ENCODE assay signal across 21 mouse cellular contexts in the genomic region with DNA sequence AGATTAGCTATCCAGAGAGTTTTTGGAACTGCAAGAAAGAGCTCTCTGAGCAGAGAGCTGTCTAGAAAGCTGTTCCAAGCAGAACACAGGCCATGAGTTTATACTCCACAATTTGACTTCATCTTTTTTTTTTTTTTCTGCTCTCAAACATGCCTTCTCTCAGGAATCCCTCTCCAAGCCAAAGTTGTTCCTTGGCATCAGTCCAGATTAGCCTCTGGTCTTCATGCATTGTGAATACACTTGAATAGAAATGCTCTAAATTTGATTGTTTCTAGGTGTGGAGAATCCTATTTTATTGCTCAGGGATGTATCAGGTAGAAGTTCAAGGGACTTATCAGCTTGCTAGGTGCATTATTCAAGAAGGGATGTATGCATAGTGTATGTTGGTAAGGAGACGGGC.
DNase-seq lines count a peak whose midpoint lies in the region; ATAC-seq and TF ChIP-seq lines count a peak whose summit lies in the region.
"Had no signal": no experiment of that assay in that cellular context is flagged by ENCODE, and none has a peak within 500 bp of the region (broad histone marks: within the 10 kb centered on the region; RNA-seq: fewer than 3 reads in every experiment).

No protein-coding gene starts in this region.

- no peak overlapping the region for H3K4me2 ChIP-seq in kidney, postnatal 0 days (ENCODE audit: low read length)
- no peak overlapping the region for H3K4me2 ChIP-seq in midbrain, embryonic 14.5 days (ENCODE audit: low read length)
- H3K4me2 ChIP-seq: embryonic facial prominence, embryonic 15.5 days; heart, embryonic 11.5 days; hindbrain, embryonic 14.5 days had no signal

- H3K9ac ChIP-seq in kidney, postnatal 0 days (ENCODE audit: low read depth, low read length), result no peak overlapping the region
- H3K9ac ChIP-seq in midbrain, embryonic 14.5 days (replicated peaks; ENCODE audit: low read length), result no peak overlapping the region
- H3K9ac ChIP-seq: embryonic facial prominence, embryonic 15.5 days; forebrain, postnatal 0 days; hindbrain, embryonic 14.5 days had no signal

- no peaks in the 10 kb centered on the region for H3K9me3 ChIP-seq in kidney, postnatal 0 days (replicated peaks; ENCODE audit: low read length)
- H3K9me3 ChIP-seq in midbrain, embryonic 14.5 days (ENCODE audit: control insufficient read depth, low read length), result no peaks in the 10 kb centered on the region
- no peaks in the 10 kb centered on the region for H3K9me3 ChIP-seq in midbrain, embryonic 10.5 days (replicated peaks)
- H3K9me3 ChIP-seq: embryonic facial prominence, embryonic 15.5 days; hindbrain, embryonic 10.5 days had no signal

- no peaks in the 10 kb centered on the region for H3K36me3 ChIP-seq in kidney, postnatal 0 days (ENCODE audit: insufficient read depth, low read length)
- H3K36me3 ChIP-seq in midbrain, embryonic 14.5 days (ENCODE audit: control insufficient read depth, insufficient read depth, low read length), result no peaks in the 10 kb centered on the region
- no peaks in the 10 kb centered on the region for H3K36me3 ChIP-seq in midbrain, embryonic 10.5 days
- H3K36me3 ChIP-seq: embryonic facial prominence, embryonic 15.5 days; hindbrain, embryonic 10.5 days had no signal

- no peaks in the 10 kb centered on the region for H3K4me1 ChIP-seq in kidney, postnatal 0 days (replicated peaks; ENCODE audit: insufficient read depth, low read length)
- 0 out of 2 replicates have a peak, but pooled peaks cover 17% of the 10 kb centered on the region for H3K4me1 ChIP-seq in midbrain, embryonic 14.5 days (ENCODE audit: control insufficient read depth, insufficient read depth, low read length)
- no peaks in the 10 kb centered on the region for H3K4me1 ChIP-seq in midbrain, embryonic 10.5 days
- H3K4me1 ChIP-seq: hindbrain, embryonic 10.5 days had no signal

- H3K27ac ChIP-seq in kidney, postnatal 0 days, result no peak overlapping the region
- no peak overlapping the region for H3K27ac ChIP-seq in midbrain, embryonic 14.5 days (replicated peaks; ENCODE audit: low read depth, low read length)
- H3K27ac ChIP-seq in midbrain, embryonic 10.5 days (replicated peaks), result no peak overlapping the region
- H3K27ac ChIP-seq: embryonic facial prominence, embryonic 15.5 days; gastrocnemius, adult 2 months; hindbrain, embryonic 10.5 days; hindbrain, embryonic 14.5 days had no signal

- no peak for TF ChIP-seq CTCF in kidney, postnatal 0 days (IDR thresholded peaks at IDR 0.05; ENCODE audit: low read depth)

- H3K27me3 ChIP-seq in kidney, postnatal 0 days (ENCODE audit: insufficient read depth, low read length), result no peaks in the 10 kb centered on the region
- no peaks in the 10 kb centered on the region for H3K27me3 ChIP-seq in midbrain, embryonic 14.5 days (ENCODE audit: control insufficient read depth, insufficient read depth, low read length)
- H3K27me3 ChIP-seq in midbrain, embryonic 10.5 days (ENCODE audit: low read depth, poor library complexity, severe bottlenecking), result no peaks in the 10 kb centered on the region
- H3K27me3 ChIP-seq: embryonic facial prominence, embryonic 15.5 days had no signal

- no peak for ATAC-seq in kidney, postnatal 0 days (replicated peaks; ENCODE audit: low FRiP score, low read depth)
- no peak for ATAC-seq in midbrain, embryonic 14.5 days (ENCODE audit: low FRiP score, low TSS enrichment)
- ATAC-seq: forebrain, embryonic 14.5 days; forebrain, postnatal 0 days; Patski had no signal

- DNase-seq in cerebellum, postnatal 10 days, result peak; percentile 21 to 23
- DNase-seq in cerebellum, postnatal 14 days, result no peak
- DNase-seq in kidney, postnatal 0 days (ENCODE audit: low spot score), result peak; percentile 39
- no peak for DNase-seq in kidney, postnatal 36 days
- peak; percentile 65 for DNase-seq in midbrain, embryonic 14.5 days
- DNase-seq in midbrain, embryonic 10.5 days (ENCODE audit: low spot score), result no peak
- DNase-seq in brain, embryonic 18.5 days (ENCODE audit: low read depth, low spot score), result peak; percentile 12
- no peak for DNase-seq in left cerebral cortex, adult 8-10 months (ENCODE audit: low spot score in 2 of 2)
- DNase-seq: cerebellum, adult 11-12 months; cerebellum, adult 8-10 months; cerebellum, postnatal 25 days; embryo, embryonic 11 days; forebrain, postnatal 0 days; gastrocnemius, adult 2 months; gastrocnemius, postnatal 14 days had no signal

- no peak overlapping the region for H3K4me3 ChIP-seq in kidney, postnatal 0 days (replicated peaks; ENCODE audit: low read depth, low read length)
- no peak overlapping the region for H3K4me3 ChIP-seq in midbrain, embryonic 14.5 days (replicated peaks; ENCODE audit: low read depth, low read length)
- no peak overlapping the region for H3K4me3 ChIP-seq in midbrain, embryonic 10.5 days
- H3K4me3 ChIP-seq: embryonic facial prominence, embryonic 15.5 days; gastrocnemius, adult 2 months; hindbrain, embryonic 10.5 days had no signal

- WGBS in kidney, postnatal 0 days, result 70% methylated on average over 1 of the region's 1 CpGs
- WGBS in midbrain, embryonic 14.5 days, result 57% methylated on average over 1 of the region's 1 CpGs
- 92% methylated on average over 1 of the region's 1 CpGs for WGBS in midbrain, embryonic 10.5 days

Comparison
In these comparisons a context has a peak if more than half of its experiments do, and no peak if none do; other contexts are left out.
1. DNase-seq: peak in cerebellum, postnatal 10 days (2 of 2), kidney, postnatal 0 days (single experiment), midbrain, embryonic 14.5 days (single experiment) and brain, embryonic 18.5 days (single experiment); none in cerebellum, postnatal 14 days (0 of 2), kidney, postnatal 36 days (0 of 2), midbrain, embryonic 10.5 days (single experiment) and left cerebral cortex, adult 8-10 months (0 of 2).